Mouse (Mus musculus) testis, adult 10 weeks (tissue): ENCODE measurements around the gene Gm156. TPM values are rescaled to one million over a fixed set of nuclear protein-coding genes. Genes with fewer than 3 reads are reported as not detected.

ENCODE experiments used
- polyA plus RNA-seq: library from polyadenylated mRNA; stranded (reverse); fragments of 350-450 nt; fragmentation: Illumina TruSeq; extraction: RNeasy Lipid Tissue Mini Kit (QIAGEN cat#74804); gene quantifications from one replicate; pipeline ENCODE4 v1.2.3, GENCODE M21; 2014; ENCODE audit warnings: low read depth, low replicate concordance

Gm156 gene
- not detected for polyA plus RNA-seq

DNA sequence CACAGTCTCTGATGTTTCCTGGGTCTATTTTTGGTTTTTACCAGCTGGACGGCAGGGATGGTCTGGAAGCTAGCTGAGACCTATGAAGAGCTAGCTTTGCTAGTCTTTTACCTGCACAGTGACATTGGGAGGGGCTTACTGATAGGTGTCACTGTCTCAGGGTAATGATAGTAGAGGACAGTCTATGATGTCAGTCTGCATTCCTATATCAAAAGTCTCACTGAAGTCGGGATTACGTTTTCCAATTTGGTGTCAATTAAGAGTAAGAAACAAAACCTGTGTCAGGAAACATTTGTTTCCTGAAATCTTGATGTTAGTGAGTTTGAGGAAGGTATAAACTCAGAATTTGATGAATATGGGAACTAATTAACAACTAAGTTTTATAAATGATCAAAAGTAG lies at the start of gene Gm156:
TSS of gene Gm156 (minus strand) at position 101 of the 400 bp plus-strand sequence.

DNA sequence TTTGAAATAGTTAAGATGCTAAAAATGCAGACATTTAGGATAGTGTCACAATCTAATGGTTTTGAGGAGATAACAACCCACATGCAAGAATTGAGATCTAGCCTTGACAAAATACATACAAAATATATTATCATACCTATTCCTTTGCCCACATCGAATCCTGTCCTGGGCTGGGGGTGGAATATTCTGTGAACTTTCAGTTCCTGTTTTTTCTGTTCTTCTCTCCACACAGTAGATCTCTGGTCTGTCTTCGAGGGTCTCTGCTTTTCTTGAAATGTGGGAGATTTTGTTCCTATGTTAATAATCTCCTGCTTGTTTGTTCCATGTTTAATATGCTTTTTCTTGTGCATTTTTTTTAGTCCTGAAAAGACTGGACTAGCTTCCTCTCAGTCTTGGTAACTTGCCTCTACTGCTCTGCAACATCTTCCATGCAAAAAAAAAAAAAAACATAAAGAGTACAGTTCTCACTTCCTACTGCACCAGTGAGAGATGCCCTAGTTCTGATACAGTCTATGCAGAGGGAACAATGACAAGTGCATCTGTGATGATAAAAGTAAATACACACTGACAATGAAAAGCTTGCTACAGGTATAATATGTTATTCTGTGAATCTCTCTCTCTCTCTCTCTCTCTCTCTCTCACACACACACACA lies 43.9 kb downstream of the Gm156 start, which contains the start of gene Klri2:
TSS of gene Klri2 (minus strand) at position 416 of the 653 bp plus-strand sequence.

DNA sequence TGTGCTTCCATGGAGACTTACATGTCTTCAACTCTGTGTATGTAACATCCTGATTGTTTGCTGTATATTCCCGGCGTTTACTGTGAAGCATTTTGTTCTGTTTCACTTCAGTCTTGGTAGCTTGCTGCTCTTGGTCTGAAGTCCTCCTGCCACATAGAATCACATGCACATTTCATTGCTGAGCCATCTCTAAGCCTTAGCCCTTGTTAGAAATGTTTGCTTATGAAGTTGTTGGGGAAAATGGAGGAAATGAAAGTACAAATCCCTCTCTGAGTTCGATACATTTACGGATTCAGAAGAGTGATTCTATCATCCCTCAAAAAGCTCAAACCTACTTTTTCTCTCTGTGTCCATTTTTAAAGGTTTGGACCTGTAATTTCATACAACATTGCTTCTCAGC lies 67.0 kb downstream of the Gm156 start, which contains the start of gene Klri1:
TSS of gene Klri1 (minus strand) at position 101 of the 400 bp plus-strand sequence.

Other genes starting within 250 kb of the Gm156 start
- 0.94 TPM for gene Klre1, start 206.4 kb downstream of the Gm156 start, polyA plus RNA-seq
- gene Klrd1, start 192.5 kb downstream of the Gm156 start, polyA plus RNA-seq = 0.25 TPM
- 0.11 TPM for gene Klrk1, start 160.4 kb downstream of the Gm156 start, polyA plus RNA-seq
- gene Klrc3, start 140.9 kb downstream of the Gm156 start, polyA plus RNA-seq = not detected
- gene Klrc2, start 123.6 kb downstream of the Gm156 start, polyA plus RNA-seq = not detected
- not detected for gene Klrc1, start 105.3 kb downstream of the Gm156 start, polyA plus RNA-seq
- not detected for gene Klri1, start 67.1 kb downstream of the Gm156 start, polyA plus RNA-seq
- not detected for gene Klri2, start 43.8 kb downstream of the Gm156 start, polyA plus RNA-seq
- not detected for gene Gm17631, start 78.4 kb upstream of the Gm156 start, polyA plus RNA-seq
- gene Klra17, start 92.4 kb upstream of the Gm156 start, polyA plus RNA-seq = not detected
- gene Klra5, start 133.4 kb upstream of the Gm156 start, polyA plus RNA-seq = not detected
- gene Klra6, start 242.7 kb upstream of the Gm156 start, polyA plus RNA-seq = not detected